Mouse (Mus musculus) adrenal gland, adult 8-10 months (tissue): ENCODE results near the gene Ermp1. TPM values are rescaled to one million over a fixed set of nuclear protein-coding genes. Genes with fewer than 3 reads are reported as not detected.
A peak's percentile ranks its signal among the peaks of the same experiment; 100 is the strongest.

Experiments
- DNase-seq: peaks from one replicate; pipeline ENCODE4 v3.0.0; 2022
- total RNA-seq, 4 experiments: library from RNA; stranded (reverse); gene quantifications; 2 replicates each; pipeline ENCODE4 v1.2.4; 2022

Gene Ermp1
- total RNA-seq: 10 to 100 TPM; 50.7 to 68.4 (median 58.3) TPM

GRCm38 (mm10) chr19:29647651-29648549 is at the start of gene Ermp1:
TSS of gene Ermp1 (minus strand) at chr19:29648415.
- peak; percentile 92 for DNase-seq

DNA sequence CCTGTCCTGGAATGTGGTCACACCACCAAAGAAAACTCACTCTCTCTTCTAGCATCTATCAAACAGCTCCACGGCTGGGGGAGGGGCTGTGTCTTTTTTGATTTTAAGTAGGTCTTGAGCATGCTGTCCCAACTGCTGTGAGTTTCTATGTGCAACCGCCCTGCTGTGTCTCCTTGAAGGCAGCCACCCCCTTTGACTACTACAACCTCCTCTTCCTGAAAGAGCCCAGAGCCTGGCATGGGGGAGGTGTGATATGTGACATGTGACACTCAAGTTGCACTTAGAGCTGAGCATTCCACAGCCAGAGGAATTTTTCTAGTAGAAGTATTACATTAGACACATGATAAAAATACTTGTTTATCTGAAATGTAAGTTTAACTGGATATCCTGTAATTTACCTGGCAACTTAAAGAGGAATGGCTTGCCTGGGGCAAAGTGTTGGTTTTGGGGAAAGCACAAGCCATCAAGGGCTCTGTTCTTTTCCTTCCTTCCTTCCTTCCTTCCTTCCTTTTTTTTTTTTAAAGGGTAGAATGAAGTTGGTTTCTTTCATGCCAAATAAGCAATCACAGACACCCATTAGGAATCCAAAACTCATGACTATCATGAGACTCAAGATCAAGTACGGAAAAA is 49.1 kb upstream of the Ermp1 start, which contains the start of gene Mlana:
Mlana (plus strand) TSS at position 580 of the 630 bp plus-strand sequence.
- DNase-seq: no peak

GRCm38 (mm10) chr19:29696840-29697239 is 48.6 kb upstream of the Ermp1 start:
- DNase-seq: no peak

GRCm38 (mm10) chr19:29696309-29696708 is 48.1 kb upstream of the Ermp1 start:
- no peak for DNase-seq

- no peak for DNase-seq
These were observed 46.9 kb upstream of the Ermp1 start for GRCm38 (mm10) chr19:29695071-29695470.

- DNase-seq: peak; percentile 55
These were observed 35.8 kb upstream of the Ermp1 start for GRCm38 (mm10) chr19:29683844-29684540.

GRCm38 (mm10) chr19:29680182-29681152 is 32.3 kb upstream of the Ermp1 start:
- DNase-seq: no peak

DNA sequence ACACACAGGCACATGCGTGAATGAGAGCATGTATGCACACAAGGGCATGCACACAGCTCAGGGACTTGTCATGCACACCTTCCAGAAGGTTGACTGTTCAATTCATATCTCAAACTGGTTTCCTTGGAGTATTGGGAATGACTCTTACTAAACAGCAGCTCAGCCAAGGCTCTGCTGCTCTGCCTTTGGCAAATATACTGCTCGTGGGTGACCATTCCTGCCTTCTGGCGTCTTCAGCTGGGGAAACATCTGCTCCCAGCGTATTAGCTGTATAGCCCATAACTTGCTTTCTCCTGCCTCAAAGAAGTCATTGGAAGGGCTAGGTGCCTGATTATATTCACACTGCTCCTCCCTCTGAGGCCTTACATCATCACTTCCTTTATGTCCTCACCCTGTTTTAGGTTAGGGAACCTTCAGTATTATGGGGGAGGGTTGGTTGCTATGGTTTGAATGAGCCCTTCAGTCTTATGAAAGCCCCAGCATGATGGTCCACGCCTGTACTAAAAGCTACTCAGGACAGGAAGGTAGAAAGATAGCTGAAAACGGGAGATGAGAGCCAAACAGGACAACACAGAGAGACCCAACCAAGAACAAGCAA is 30.1 kb upstream of the Ermp1 start:
- no peak for DNase-seq

GRCm38 (mm10) chr19:29676479-29677193 is 28.4 kb upstream of the Ermp1 start:
- DNase-seq: no peak

DNA sequence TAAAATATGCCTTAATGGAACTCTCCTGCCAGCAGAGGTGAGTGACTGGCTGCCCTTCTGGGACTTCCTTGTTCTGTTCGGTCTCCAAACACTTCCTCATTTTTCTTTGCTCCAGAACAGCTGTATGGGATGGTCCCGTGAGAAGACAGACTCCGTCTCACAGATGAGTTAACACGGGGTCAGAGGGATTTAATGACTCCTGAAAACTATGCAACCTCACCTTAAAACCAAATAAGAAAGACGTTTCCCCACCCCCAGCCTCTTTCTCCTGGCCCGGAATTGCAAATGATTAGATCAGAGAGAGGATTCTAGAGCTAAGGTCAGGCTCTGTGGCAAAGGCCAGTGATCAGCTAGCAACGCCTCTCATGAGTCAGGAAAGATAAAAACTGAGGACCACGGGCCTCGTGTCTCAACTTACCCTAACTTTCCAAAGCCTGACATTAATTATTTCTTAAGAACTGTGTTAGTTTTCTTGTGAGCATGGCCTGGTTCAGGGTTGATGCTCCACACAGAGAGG is 27.4 kb upstream of the Ermp1 start:
- no peak for DNase-seq

GRCm38 (mm10) chr19:29674946-29675345 is 26.7 kb upstream of the Ermp1 start:
- DNase-seq: no peak

DNA sequence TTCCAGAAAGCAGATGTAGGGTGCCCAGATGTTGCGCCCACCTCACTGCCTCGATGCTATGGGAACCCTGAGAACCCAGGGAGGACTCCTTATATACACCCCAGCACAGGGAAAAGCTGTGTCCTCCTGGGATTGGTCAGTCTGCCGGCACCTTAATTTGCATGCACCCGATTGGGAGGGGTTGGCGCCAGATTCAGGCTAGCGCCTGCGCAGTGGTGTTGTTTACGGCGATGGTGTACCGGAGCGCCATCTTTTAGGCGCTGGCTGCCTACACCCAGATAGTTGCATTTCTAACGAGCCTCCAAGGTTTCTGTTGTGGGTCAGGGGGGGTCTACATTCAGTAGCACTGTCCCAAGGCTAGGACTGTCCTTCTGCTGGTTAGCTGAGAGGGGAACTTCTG is 24.4 kb upstream of the Ermp1 start:
- DNase-seq: no peak

- DNase-seq: no peak
These were observed 22.9 kb upstream of the Ermp1 start for GRCm38 (mm10) chr19:29671160-29671559.

DNA sequence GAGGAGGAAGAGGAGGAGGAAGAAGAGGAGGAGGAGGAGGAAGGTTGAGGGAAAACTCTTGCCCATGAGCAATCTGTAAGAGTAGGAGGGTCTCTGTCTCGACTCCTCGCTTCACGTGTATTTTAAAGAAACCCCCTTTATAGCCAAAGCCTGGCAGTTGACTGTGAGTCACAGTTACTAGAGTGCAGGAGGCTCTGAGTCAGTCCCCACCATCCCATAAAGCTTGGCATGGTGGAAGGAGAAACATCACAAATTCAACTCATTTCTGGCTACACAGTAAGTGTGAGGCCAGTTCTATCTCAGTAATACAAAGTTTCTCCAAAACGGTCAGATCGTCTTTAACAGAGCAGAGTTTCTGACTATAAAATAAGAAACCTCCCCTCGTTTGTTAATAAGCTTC is 22.0 kb upstream of the Ermp1 start:
- DNase-seq: no peak

DNA sequence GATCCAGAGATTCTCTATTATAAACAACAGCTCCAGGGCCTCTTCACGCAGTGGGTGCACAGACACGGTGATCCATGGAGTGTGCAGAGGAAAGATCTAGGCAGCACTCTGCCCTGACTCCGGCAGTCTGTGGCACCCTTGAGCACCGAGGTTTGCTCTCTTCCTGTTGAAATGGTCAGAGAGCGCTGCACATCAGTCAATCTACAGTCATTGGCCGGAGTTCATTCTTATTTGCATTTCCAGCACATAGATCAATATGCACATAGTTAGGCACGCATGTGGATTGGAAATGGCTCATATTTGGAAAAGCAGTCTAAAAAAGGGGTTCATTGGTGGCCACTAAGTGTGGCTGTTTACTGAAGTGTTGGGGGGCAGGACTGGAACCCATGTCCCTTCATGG is 19.9 kb upstream of the Ermp1 start:
- DNase-seq: no peak

- DNase-seq: peak; percentile 54
These were observed 18.9 kb upstream of the Ermp1 start for GRCm38 (mm10) chr19:29666965-29667594.

DNA sequence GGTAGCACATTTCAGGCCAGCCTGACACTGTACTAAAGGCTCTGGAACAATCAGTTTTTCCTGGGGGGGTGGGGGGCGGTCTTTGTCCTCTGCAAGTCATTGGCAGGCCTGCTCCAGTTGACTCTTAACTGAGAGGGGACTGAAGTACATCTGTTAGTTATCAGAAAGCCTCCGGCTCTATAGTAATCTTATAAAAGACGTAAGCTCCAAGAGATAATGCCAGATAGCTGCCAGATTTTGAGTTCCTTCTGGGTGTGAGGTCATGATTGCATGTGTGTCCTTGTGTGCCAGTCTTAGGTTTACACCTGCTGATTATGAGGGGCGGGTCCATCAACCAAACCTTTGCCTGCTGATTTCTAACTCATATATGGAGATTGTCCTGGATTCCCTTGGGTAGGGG is 17.9 kb upstream of the Ermp1 start:
- DNase-seq: no peak

- no peak for DNase-seq
These were observed 16.7 kb upstream of the Ermp1 start for GRCm38 (mm10) chr19:29664934-29665333.

DNA sequence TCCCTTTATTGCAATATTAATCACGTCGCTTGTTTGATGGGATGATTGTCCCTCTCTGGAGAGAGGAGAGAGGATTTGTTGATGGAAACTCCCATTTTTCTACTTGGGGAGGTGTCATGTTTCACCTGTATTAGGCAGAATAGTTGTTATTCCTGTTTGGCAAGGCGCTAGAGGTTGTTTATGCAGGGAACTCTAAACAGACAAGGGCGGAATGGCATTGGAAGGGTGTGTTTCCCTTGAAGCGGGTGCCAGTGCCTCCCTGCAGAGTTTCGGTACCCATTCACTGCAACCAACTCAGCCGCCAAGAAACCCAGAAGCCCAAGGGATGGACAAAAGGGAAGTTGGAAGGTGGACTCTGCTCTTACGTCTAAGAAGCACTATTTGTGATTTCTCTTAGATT is 15.6 kb upstream of the Ermp1 start:
- DNase-seq: no peak

GRCm38 (mm10) chr19:29661974-29662580 is 13.9 kb upstream of the Ermp1 start:
- no peak for DNase-seq
